Mouse (Mus musculus): Measurements from ENCODE around the gene Itpr2.

Gene Itpr2

DNA sequence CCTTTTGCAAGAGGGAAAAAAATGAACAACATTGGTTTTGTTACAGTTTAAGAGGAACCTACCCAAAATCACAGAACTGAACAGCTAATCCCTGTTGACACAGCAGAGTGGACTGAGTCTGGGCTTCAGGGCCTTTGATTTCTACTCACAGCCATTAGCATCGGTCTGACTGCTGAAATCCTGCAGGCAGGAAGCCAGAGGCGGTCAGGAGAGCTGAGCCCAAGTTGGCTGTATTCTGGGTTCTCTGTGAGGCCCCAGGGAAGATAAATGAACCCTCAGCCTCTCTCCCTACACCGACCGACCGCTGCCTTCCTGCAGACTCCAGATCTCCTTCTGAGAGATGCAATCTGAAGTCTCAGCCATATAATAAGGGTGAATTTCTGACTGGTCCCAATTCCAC, 231.9 kb downstream of the Itpr2 start:
- DNase-seq (ENCODE audit: low read depth, low spot score) = no peak

DNA sequence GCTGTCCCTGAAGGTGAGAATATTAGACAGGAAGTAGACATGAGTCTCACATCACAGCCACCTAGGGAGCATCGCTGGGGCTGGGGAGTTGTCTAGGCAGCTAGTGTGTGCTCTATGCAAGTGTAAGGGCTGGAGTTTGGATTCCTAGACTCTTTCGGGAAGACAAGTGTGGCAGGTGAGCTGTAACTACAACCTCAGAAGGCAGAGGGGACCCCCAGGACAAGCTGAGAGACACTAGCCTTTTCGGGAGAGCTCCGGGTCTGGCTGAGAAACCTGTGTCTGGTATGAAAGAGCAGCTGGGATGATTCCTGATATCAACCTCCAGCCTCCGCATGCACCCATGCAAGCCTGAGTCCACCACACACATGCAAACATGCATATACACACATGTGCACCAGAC, 232.7 kb downstream of the Itpr2 start:
- no peak for DNase-seq (ENCODE audit: low read depth, low spot score)

DNA sequence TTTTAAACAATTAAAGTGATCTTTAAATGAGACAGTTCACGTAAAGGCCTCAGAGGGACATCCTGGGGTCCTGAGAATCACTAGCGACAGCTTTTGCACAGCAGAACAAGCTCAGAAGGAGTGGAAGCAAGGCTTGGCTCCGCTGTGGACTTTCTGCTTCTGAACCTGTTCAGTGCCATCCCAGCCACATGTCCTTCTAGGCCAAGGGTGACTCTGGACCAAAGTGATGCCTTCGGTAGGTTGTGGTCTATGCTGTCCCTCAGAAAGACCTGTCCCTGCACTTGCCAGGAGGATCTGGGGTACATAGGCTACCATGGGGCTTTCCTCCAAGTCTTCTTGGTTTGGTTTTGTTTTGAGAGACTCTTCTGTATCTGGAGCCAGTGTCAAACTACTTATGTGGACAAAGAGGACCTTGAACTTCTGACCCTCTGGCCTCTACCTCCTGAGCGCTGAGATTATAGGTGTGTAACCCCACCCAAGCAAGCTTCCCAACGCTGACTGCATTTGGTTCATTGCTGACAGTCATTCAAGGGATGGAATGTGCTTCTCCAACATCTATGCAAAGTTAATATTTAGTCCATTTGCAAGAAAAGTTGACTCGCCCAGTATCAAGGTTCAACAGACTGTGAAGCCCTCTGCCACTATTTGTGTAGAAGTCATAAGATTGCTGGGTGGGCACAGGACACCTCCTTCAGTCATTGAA, 241.2 kb downstream of the Itpr2 start:
- DNase-seq (ENCODE audit: low read depth, low spot score) = no peak

DNA sequence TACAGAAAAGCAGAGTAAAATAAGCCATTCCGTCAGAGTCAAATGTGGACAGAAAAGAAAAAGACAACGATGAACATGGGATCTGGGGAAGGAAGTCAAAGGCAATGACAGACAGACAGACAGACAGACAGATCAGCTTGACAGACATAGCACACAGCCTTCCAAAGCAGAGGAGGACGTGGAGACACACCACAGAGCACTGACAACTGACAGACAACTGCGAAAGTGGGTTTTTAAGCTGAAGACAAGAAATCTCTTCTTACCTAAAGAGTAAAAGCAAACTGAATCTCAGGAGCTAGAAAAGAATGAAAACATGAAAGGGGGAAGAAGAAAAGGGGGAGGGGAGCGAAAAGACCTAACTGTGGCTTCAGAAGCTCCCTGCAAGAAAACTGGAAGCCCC, 243.3 kb downstream of the Itpr2 start:
- no peak for DNase-seq (ENCODE audit: low read depth, low spot score)

DNA sequence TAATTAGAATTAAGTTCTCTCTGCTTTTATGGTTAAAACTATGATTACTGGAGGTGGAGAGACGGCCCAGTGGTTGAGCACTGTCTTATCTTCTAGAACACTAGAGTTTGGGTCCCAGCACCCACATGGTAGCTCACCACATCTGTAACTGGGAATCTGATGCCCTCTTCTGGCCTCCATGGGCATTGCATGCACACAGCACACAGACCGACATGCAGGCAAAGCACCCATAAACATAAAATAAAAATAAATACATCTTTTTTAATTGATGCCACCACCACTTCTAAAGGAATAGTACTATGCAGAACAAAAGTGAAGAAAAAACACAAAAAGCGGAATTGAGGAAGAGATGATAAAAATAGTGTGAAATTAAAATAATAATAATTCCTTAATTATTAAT, 243.8 kb downstream of the Itpr2 start:
- no peak for DNase-seq (ENCODE audit: low read depth, low spot score)

DNA sequence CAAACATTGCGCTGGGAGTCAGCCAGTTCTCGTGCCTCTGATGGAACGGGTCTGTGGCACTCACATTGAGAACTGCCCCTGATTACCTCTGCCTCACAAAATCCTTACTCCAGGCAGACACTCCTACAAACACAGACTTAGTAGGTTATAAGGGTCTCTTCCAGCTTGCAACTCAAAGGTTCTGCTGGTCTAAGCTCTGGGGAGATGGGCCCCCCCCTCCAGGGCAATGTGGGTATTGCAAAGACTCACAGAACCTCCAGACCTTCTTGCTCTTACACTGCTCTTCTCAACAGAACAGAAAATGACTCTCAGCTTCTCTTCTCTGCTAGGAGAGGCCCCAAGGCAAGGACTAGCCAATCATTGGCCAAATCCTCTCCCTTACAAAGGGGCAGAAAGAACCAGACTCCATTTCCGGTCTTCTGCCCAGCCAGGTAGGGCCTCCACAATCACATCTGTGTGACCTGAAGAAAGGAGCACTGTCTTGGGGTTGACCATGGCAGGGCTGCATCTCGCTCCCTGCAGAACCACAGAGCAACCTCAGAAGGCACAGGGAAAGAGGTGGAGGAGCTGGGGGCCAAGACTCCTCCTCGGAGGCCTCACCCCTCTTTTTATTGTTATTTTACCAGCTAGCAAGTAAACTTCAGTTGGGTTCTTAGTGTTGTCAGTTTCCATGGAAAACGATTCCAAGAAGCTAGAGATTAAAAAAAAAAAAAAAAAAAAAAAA, 244.9 kb downstream of the Itpr2 start:
- DNase-seq (ENCODE audit: low read depth, low spot score) = no peak

DNA sequence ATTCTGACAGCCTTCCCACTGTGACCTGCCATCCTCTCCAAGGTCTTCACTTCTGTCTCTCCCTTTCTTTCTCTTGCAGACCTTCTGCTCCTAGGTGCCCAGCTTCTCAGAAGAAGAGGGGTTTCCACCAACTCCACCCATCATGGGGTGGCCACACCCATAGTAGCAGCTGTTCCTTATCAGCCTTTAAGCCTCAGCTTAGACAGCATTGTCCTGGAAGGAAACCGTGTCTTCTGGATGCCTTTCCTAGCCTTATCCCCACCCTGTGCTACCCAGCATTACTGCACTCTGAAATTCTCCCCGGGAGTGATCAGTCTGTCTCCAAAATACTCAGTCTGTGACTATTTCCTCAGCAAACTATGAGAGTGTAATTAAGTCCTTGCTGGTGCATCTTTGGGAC, 245.6 kb downstream of the Itpr2 start:
- DNase-seq (ENCODE audit: low read depth, low spot score) = no peak

DNA sequence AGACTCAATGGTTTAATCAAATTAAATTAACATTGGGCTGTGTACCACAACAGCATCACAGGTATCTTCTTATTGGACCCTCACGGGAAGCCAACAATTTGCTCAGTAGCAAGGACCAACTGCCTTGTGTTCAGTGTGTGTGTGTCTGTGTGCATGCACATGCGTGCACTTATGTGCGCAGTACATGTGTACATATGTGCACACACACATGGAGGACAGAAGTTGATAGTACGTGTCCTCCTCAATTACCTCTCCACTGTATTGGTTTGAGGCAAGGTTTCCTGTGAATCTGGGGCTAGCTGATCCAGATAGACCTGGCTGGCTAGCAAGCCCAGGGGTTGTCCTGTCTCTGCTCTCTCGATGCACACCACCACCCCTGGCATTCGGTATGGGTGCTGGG, 246.4 kb downstream of the Itpr2 start:
- no peak for DNase-seq (ENCODE audit: low read depth, low spot score)

DNA sequence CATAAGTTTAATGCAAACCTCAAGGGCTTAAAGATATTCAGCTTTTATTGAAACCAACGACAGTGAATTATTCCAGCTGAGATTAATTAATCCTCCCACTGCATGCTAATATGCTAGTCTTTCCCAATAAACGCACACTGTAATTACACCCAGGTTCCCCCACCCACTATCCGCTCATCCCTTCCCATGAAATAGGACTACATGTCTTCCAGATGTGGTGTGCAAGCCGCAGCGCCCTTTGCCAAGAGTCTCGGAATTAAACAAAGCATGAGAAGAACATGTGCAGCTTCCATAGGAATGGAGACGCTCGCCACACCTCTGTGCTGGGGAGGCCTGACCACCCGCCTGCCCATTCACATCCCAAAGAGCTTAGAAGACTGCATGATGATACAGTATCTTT, 247.1 kb downstream of the Itpr2 start:
- DNase-seq (ENCODE audit: low read depth, low spot score) = no peak

DNA sequence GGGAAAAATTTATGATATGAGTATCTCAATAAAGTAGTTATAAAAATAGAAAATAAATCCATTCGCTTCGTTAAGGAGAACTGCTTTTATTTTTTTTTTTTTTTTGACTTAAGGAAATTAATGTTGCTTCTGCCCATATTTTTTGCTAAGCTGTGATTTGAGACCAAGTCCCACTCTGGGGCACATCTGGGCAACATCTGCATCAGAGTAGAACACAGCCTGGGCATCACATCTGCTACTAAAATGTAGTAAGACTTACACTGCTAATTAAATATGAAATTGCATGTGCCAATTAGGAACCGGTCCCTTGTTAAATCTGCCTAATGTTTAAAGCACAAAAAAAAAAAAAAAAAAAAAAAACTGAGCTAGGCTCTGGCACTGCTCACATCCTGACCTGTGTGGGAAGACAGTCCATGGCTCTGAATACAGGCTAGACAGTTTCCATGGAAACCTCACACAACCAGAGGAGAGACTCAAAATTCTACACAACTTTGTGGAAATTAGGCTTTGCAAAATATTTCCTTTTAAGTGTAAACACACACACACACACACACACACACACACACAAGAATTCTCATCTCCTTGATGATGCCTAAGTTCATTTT, 247.7 kb downstream of the Itpr2 start:
- no peak for DNase-seq (ENCODE audit: low read depth, low spot score)

DNA sequence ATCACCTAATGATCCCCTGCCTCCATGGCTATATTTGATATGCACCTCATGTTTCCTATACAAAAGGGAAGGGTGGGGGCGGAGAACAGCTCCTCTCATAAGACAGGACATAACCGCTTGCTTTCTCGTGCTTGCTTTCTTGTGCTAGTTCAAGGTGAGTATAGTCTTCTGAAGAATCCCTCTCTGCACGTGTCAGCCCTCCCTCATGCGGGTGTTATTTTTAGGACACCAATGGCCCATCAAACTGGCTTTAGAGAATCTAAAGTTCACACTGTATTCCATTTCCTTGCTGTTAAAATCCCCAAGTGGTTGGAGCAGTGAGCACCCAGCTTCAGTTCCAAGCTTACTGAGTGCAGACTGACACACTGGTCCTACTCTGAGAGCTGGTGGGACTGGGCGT, 252.9 kb downstream of the Itpr2 start:
- no peak for DNase-seq (ENCODE audit: low read depth, low spot score)

DNA sequence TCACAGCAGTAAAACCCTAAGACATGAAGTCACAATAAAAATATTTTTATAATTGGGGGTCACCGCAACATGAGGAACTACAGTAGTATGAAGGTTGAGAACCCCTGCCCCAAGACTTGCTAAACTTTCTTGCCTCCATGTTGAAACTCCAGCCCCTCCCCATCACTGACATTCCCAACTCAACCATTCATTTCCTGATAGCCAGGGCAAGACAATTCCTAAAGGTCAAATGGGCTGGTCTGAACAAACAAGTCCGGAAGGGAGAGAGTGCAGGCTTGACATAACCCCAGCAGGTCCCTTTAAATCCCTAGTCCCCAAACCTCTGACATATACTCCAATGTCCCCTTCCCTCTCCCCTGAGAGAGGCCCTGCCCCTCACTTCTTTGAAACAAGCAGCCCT, 253.7 kb downstream of the Itpr2 start:
- no peak for DNase-seq (ENCODE audit: low read depth, low spot score)

DNA sequence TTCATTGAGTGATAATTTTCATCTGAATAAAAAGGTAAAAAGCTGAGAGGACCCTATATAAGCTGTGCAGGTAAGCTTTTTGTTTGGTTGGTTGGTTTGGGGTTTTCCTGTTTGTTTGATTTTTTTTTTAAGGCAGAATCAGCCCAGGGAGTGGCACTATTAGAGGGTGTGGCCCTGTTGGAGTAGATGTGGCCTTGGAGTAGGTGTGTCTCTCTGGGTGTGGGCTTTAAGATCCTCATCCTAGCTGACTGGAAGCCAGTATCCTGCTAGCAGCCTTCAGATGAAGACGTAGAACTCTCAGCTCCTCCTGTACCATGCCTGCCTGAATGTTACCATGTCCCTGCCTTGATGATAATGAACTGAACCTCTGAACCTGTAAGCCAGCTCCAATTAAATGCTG, 254.1 kb downstream of the Itpr2 start:
- DNase-seq (ENCODE audit: low read depth, low spot score) = no peak

DNA sequence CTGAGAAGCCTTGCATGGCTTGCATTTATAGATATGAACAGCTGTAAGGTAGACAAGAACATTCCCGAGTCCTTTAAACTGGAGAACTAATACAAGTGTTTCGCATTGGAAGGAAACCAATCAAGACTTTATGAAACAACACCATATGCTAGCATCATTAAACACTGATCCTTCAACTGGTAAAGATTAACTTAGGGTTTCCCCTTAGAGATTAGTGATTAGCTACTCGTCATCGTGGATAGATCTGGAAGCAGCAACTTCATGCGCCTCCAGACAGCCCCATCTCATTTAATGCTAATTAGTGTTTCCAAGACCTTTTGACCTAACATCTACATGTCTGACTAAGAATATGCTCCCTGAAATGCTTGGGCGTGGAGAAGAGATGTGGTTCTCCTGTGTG, 255.7 kb downstream of the Itpr2 start:
- DNase-seq (ENCODE audit: low read depth, low spot score) = no peak

DNA sequence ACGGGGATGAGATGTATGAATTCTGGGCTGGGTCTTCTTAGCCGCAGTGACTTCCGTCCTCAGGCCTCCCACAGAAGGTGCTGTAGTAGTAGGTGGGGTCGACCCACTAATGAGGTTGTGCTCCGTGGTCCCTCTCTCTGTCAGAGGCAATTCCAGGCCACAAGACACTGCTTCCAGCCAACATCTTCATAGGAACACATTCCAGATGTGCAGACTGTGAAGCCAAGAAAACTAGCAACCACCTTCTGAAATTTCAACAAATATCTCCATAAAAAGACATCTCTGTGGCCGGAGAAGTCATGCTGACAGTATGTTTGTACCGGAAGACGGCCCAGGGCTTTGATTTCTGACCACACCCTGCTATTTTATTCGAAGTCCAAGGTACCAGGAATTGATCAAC, 256.1 kb downstream of the Itpr2 start:
- no peak for DNase-seq (ENCODE audit: low read depth, low spot score)

DNA sequence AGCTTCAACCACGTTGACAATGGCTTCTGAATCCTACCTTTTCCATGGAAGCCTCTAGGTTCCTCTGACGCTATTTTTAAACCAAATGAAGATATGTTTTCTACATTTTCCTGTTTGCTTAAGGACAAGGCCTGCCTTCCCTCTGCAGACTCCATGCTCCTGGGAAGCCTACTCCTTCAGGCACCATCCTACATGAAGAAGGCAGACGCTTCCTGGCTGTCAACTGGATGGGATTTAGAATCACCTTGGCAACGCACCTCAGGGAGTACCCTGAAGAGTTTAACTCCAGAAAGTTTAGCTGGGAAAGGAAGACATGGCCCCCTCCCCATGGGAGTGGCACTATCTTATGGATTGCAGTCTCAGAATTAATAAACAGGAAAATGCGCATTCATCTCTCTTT, 259.0 kb downstream of the Itpr2 start:
- no peak for DNase-seq (ENCODE audit: low read depth, low spot score)

DNA sequence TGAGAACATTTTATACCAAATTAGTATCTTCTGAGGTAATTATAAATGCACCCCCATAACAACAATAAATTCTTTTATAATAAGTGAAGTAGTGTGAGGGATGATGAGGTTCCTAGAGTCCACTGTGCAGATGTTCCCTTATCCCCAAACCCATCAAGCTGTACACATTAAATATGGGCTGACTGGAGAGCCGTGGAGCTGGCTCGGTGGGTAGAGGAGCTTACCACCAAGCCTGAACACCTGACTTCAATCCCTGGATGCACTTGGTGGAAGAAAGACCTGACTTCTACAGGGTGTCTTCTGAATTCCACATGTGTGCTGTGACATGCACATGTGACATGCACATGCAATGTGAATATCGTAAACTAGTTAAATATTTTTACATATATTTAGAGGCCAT, 260.7 kb downstream of the Itpr2 start:
- no peak for DNase-seq (ENCODE audit: low read depth, low spot score)

DNA sequence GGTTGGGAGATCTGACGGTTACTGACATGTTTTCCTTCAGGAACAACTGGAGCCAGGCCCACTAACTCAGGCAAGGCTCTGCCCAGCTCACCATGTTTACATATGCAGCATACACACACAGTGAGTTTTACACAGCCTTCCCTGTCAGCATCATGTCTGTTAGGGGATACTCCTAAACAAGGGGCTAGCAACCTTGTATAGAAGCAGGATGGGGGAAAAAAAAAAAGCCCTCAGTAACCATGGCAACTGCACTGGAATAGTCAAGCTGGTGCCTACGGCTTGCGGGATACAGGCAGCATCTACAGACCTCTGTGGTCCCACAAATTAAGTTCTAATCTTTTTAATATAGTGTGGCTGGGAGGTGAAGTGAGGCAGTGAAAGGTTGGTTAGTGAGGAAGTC, 266.9 kb downstream of the Itpr2 start:
- no peak for DNase-seq (ENCODE audit: low read depth, low spot score)

DNA sequence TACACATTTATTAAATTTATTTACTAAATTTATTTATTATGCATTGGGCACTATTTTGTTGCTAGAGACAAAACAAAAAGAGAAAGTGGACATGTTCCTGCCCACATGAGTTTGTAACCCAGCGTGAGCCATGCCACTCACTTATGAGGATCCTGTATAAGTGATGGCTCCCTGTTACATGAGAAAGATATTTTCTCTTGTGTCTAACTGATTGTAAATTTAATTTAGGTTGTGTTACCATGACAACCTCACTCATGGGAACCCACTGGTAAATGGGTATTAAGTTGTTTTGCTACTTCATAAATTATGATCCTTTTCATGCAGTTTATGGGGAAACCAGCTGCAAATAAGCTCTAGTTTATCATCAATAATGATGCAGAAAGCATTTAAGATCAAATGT, 267.6 kb downstream of the Itpr2 start:
- no peak for DNase-seq (ENCODE audit: low read depth, low spot score)

DNA sequence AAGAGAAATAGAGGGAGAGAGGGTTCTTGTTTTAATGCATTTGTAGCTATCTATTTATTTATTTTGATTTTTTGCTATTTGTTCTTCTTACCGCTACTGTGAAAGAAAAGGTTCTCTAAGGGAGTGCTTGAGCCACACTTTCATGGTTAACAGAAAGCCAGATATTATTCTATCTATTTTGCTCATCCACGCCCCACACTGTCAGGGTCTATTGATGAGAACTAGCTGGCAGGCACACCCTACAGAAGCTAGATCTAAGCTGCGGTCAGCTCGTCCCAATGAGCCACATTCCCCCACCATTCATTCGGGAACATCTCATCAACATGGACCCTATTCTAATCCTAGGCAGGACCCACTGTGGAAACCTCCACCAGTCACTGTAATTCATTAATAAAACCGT, 271.1 kb downstream of the Itpr2 start:
- no peak for DNase-seq (ENCODE audit: low read depth, low spot score)

DNA sequence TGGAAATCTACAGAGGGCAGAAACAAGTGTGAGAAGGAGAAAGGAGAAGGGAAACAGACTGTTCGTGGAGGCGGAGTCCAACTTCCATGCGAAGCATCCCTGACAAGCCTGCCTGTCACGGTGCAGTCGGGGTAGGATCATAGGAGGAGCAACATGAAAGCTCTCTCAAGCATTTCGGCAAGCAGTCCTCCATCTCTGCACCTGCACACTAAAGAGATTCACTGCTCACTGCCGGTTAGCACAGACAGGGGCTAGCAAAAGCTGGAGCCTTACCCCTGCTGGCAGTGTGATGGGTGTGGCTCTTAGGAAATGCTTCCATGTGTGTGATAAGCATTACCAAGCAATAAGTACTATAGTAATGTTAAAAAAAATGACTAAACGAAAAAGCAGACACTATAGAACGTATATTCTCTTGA, 271.6 kb downstream of the Itpr2 start:
- no peak for DNase-seq (ENCODE audit: low read depth, low spot score)

DNA sequence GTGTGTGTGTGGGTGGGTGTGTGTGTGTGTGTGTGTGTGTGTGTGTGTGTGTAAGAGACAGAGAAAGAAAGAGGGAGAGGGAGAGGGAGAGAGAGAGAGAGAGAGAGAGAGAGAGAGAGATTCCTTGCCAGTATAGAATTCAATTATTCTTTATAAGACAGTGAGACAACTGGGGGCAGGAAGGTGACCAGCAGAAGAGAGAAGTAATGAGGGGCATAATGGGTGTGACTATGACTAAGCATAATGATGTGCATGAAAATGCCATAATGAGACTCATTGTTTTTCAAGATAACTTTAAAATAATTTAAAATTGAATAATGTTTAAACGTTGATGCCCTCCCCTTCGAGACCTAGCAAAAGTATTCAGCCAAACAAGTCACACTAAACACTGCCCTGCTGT, 272.1 kb downstream of the Itpr2 start:
- DNase-seq (ENCODE audit: low read depth, low spot score) = no peak

DNA sequence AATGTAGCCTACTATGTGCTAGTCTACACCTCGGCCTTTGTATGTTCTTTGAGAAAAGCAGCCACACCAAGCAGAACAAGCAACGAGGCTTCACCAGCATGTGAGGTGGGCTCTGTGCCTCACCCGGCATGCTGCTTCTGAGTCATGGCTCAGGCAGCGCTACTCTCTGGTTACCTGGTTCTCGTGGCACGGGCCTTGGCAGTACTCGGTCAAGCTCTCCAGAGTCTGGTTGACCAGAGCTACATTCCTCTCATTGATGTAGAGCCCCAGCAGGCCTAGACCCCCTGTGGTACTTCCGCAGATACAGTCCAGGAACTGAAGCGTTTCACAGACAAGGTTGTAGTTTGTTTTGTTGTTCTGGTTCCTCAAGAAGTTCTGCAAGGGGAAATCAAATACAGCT, 272.5 kb downstream of the Itpr2 start:
- no peak for DNase-seq (ENCODE audit: low read depth, low spot score)

Data from telencephalon, adult 2 months (tissue).